In the genomic region with DNA sequence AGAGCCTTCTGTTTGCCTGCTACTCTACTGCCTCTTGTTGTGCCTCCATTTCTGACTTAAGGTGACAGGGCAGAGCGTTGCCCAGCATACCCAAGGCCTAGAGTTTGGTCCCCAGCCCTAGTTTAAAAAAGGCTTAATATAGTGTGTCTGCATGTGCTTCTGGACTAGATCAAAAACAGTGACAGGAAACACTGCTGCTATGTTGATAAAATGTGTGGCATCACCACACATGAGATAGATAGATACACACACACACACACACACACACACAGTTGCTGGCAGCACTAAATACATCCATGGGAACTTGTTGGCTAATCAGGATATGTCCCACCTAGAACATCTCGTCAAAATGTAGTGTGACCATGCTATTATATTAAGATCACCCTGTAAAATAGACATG, we compare ENCODE assay signal across 28 mouse cellular contexts. TPM values are rescaled to one million over a fixed set of nuclear protein-coding genes. Genes with fewer than 3 reads are reported as not detected.
DNase-seq lines count a peak whose midpoint lies in the region; ATAC-seq lines count a peak whose summit lies in the region.
"Had no signal": no experiment of that assay in that cellular context is flagged by ENCODE, and none has a peak within 500 bp of the region (broad histone marks: within the 10 kb centered on the region; RNA-seq: fewer than 3 reads in every experiment).

No protein-coding gene starts in this region.

- H3K4me2 ChIP-seq in liver, embryonic 15.5 days = no peak overlapping the region
- no peak overlapping the region for H3K4me2 ChIP-seq in liver, embryonic 12.5 days
- H3K4me2 ChIP-seq: embryonic facial prominence, embryonic 12.5 days; embryonic facial prominence, embryonic 15.5 days; heart, embryonic 12.5 days; heart, embryonic 15.5 days; hindbrain, embryonic 13.5 days; intestine, embryonic 15.5 days had no signal

- H3K4me3 ChIP-seq in liver, embryonic 15.5 days (replicated peaks) = no peak overlapping the region
- no peak overlapping the region for H3K4me3 ChIP-seq in liver, embryonic 12.5 days
- H3K4me3 ChIP-seq in macrophage (ENCODE audit: inconsistent target) = no peak overlapping the region
- no peak overlapping the region for H3K4me3 ChIP-seq in embryonic facial prominence, embryonic 10.5 days
- H3K4me3 ChIP-seq: embryonic facial prominence, embryonic 12.5 days; embryonic facial prominence, embryonic 15.5 days; heart, embryonic 12.5 days; heart, embryonic 15.5 days; hindbrain, embryonic 10.5 days; hindbrain, embryonic 13.5 days; intestine, embryonic 15.5 days had no signal

- H3K27me3 ChIP-seq in liver, embryonic 15.5 days = no peaks in the 10 kb centered on the region
- no peaks in the 10 kb centered on the region for H3K27me3 ChIP-seq in liver, embryonic 12.5 days (replicated peaks)
- H3K27me3 ChIP-seq in embryonic facial prominence, embryonic 10.5 days (replicated peaks; ENCODE audit: low read depth, poor library complexity, severe bottlenecking) = no peaks in the 10 kb centered on the region
- H3K27me3 ChIP-seq: CH12.LX; embryonic facial prominence, embryonic 12.5 days; embryonic facial prominence, embryonic 15.5 days; heart, embryonic 12.5 days; heart, embryonic 15.5 days; hindbrain, embryonic 13.5 days; intestine, embryonic 15.5 days had no signal

- DNase-seq in MEL-GATA-1-ER (ENCODE audit: extremely low read depth, low read depth) = peak; percentile 65
- DNase-seq in embryonic facial prominence, embryonic 10.5 days (ENCODE audit: low spot score) = no peak
- no peak for DNase-seq in adrenal gland, postnatal 10 days
- DNase-seq: adrenal gland, adult 8-10 months; adrenal gland, postnatal 36 days; cerebellum, adult 11-12 months; cerebellum, adult 8-10 months; cerebellum, postnatal 10 days; cerebellum, postnatal 36 days; forebrain, postnatal 0 days; gastrocnemius, postnatal 25 days; heart, adult 18-20 months; heart, postnatal 10 days; heart, postnatal 36 days had no signal

- peaks cover 52% of the 10 kb centered on the region for H3K79me2 ChIP-seq in macrophage (ENCODE audit: inconsistent target)

- H3K4me1 ChIP-seq in liver, embryonic 15.5 days (replicated peaks) = peaks cover 42% of the 10 kb centered on the region
- peaks cover 46% of the 10 kb centered on the region for H3K4me1 ChIP-seq in liver, embryonic 12.5 days
- H3K4me1 ChIP-seq in embryonic facial prominence, embryonic 10.5 days = peaks cover 12% of the 10 kb centered on the region

- peak overlapping the region; percentile 24; the same call in 1 of the 2 replicates for H3K27ac ChIP-seq in liver, embryonic 15.5 days (replicated peaks)
- H3K27ac ChIP-seq in liver, embryonic 12.5 days = no peak overlapping the region
- peak overlapping the region; percentile 69 for H3K27ac ChIP-seq in macrophage
- no peak overlapping the region for H3K27ac ChIP-seq in embryonic facial prominence, embryonic 10.5 days (replicated peaks)
- H3K27ac ChIP-seq: embryonic facial prominence, embryonic 12.5 days; embryonic facial prominence, embryonic 15.5 days; heart, embryonic 15.5 days; hindbrain, embryonic 10.5 days; hindbrain, embryonic 13.5 days; intestine, embryonic 15.5 days had no signal

- H3K9me3 ChIP-seq in liver, embryonic 15.5 days (replicated peaks) = no peaks in the 10 kb centered on the region
- H3K9me3 ChIP-seq in liver, embryonic 12.5 days (replicated peaks) = no peaks in the 10 kb centered on the region
- H3K9me3 ChIP-seq in embryonic facial prominence, embryonic 10.5 days = no peaks in the 10 kb centered on the region
- H3K9me3 ChIP-seq: embryonic facial prominence, embryonic 12.5 days; embryonic facial prominence, embryonic 15.5 days; G1E; heart, embryonic 12.5 days; heart, embryonic 15.5 days; hindbrain, embryonic 10.5 days; hindbrain, embryonic 13.5 days; intestine, embryonic 15.5 days had no signal

- peaks cover 65% of the 10 kb centered on the region for H3K36me3 ChIP-seq in liver, embryonic 15.5 days (replicated peaks)
- peaks cover 80% of the 10 kb centered on the region for H3K36me3 ChIP-seq in liver, embryonic 12.5 days
- peaks cover 21% of the 10 kb centered on the region; the same call in 1 of the 2 replicates for H3K36me3 ChIP-seq in macrophage (ENCODE audit: inconsistent target)
- peaks cover 78% of the 10 kb centered on the region for H3K36me3 ChIP-seq in embryonic facial prominence, embryonic 10.5 days (replicated peaks)

- 53% methylated on average over 2 of the region's 2 CpGs for WGBS in liver, embryonic 15.5 days (ENCODE audit: insufficient replicate concordance)
- 72% methylated on average over 2 of the region's 2 CpGs for WGBS in liver, embryonic 12.5 days (ENCODE audit: insufficient replicate concordance)
- WGBS in macrophage (ENCODE audit: missing documents) = 83% methylated on average over 2 of the region's 2 CpGs
- WGBS in embryonic facial prominence, embryonic 10.5 days = 93% methylated on average over 2 of the region's 2 CpGs

- ATAC-seq in liver, embryonic 15.5 days (ENCODE audit: insufficient read depth) = no peak
- no peak for ATAC-seq in liver, embryonic 12.5 days
- ATAC-seq: forebrain, embryonic 14.5 days; forebrain, postnatal 0 days; hindbrain, embryonic 16.5 days; intestine, embryonic 15.5 days had no signal

- H3K9ac ChIP-seq in liver, embryonic 15.5 days = no peak overlapping the region
- no peak overlapping the region for H3K9ac ChIP-seq in liver, embryonic 12.5 days
- H3K9ac ChIP-seq: embryonic facial prominence, embryonic 12.5 days; embryonic facial prominence, embryonic 15.5 days; forebrain, postnatal 0 days; heart, embryonic 12.5 days; heart, embryonic 15.5 days; hindbrain, embryonic 13.5 days; intestine, embryonic 15.5 days had no signal

RNA-seq across cellular contexts. Expression of a gene that starts 5.9 kb away (rescaled TPM):
- 4.6 and 5.0 TPM in 2 replicates for polyA plus RNA-seq in liver, embryonic 15.5 days (2015; fragmentation: Nextera tagmentation; extraction: Ambion mirVana)
- 7.1 and 7.2 TPM in 2 replicates for polyA plus RNA-seq in liver, embryonic 12.5 days (2016; fragmentation: Nextera tagmentation; extraction: Ambion mirVana)
- total RNA-seq in macrophage (2018; cell fraction: chromatin; rRNA removed) = 100 to 1,000 TPM in 9 of 26 experiments, 10 to 100 TPM in 17; 65.4 to 185 (median 91.0) TPM
- 10 to 100 TPM; 19.3 to 40.1 (median 24.8) TPM for total RNA-seq in macrophage (2018; cell fraction: cytosol; rRNA removed)
- total RNA-seq in macrophage (2018; cell fraction: nucleus; rRNA removed) = 100 to 1,000 TPM in 3 of 26 experiments, 10 to 100 TPM in 23; 53.0 to 142 (median 67.5) TPM
- 6.5 to 8.3 TPM (median 7.6 TPM) in 3 replicates for polyA plus RNA-seq in macrophage (2018)
- polyA plus RNA-seq in embryonic facial prominence, embryonic 10.5 days (2016; fragmentation: Nextera tagmentation; extraction: Ambion mirVana) = 9.7 and 10.4 TPM in 2 replicates
- total RNA-seq in adrenal gland, postnatal 10 days (2021) = 10 to 100 TPM; 24.3 to 32.6 TPM

RNA-seq across cellular contexts. Expression of a gene that starts 56.2 kb away (rescaled TPM):
- polyA plus RNA-seq in liver, embryonic 15.5 days (2015; fragmentation: Nextera tagmentation; extraction: Ambion mirVana) = 246 and 251 TPM in 2 replicates
- polyA plus RNA-seq in liver, embryonic 12.5 days (2016; fragmentation: Nextera tagmentation; extraction: Ambion mirVana) = 388 and 395 TPM in 2 replicates
- 100 to 1,000 TPM in 1 of 26 experiments, 10 to 100 TPM in 25; 37.5 to 175 (median 62.4) TPM for total RNA-seq in macrophage (2018; cell fraction: chromatin; rRNA removed)
- 100 to 1,000 TPM; 216 to 632 (median 346) TPM for total RNA-seq in macrophage (2018; cell fraction: cytosol; rRNA removed)
- total RNA-seq in macrophage (2018; cell fraction: nucleus; rRNA removed) = 100 to 1,000 TPM in 25 of 26 experiments, 10 to 100 TPM in 1; 89.1 to 218 (median 124) TPM
- polyA plus RNA-seq in macrophage (2018) = 300 to 616 TPM (median 554 TPM) in 3 replicates
- polyA plus RNA-seq in embryonic facial prominence, embryonic 10.5 days (2016; fragmentation: Nextera tagmentation; extraction: Ambion mirVana) = 653 and 654 TPM in 2 replicates
- total RNA-seq in adrenal gland, postnatal 10 days (2021) = 100 to 1,000 TPM; 698 to 749 TPM

RNA-seq across cellular contexts. Expression of a gene that starts 56.3 kb away (rescaled TPM):
- 94.0 and 100 TPM in 2 replicates for polyA plus RNA-seq in liver, embryonic 15.5 days (2015; fragmentation: Nextera tagmentation; extraction: Ambion mirVana)
- 133 and 137 TPM in 2 replicates for polyA plus RNA-seq in liver, embryonic 12.5 days (2016; fragmentation: Nextera tagmentation; extraction: Ambion mirVana)
- 100 to 1,000 TPM in 13 of 26 experiments, 10 to 100 TPM in 13; 40.6 to 152 (median 101) TPM for total RNA-seq in macrophage (2018; cell fraction: chromatin; rRNA removed)
- total RNA-seq in macrophage (2018; cell fraction: cytosol; rRNA removed) = 10 to 100 TPM; 41.0 to 71.6 (median 55.6) TPM
- 100 to 1,000 TPM in 6 of 26 experiments, 10 to 100 TPM in 20; 44.5 to 125 (median 70.9) TPM for total RNA-seq in macrophage (2018; cell fraction: nucleus; rRNA removed)
- polyA plus RNA-seq in macrophage (2018) = 58.7 to 68.9 TPM (median 67.2 TPM) in 3 replicates
- 142 and 149 TPM in 2 replicates for polyA plus RNA-seq in embryonic facial prominence, embryonic 10.5 days (2016; fragmentation: Nextera tagmentation; extraction: Ambion mirVana)
- total RNA-seq in adrenal gland, postnatal 10 days (2021) = 100 to 1,000 TPM; 379 to 450 TPM

Comparison
In these comparisons a context has a peak if more than half of its experiments do, and no peak if none do; other contexts are left out.
1. H3K27ac ChIP-seq: peak in liver, embryonic 15.5 days (single experiment) and macrophage (single experiment); none in liver, embryonic 12.5 days (single experiment) and embryonic facial prominence, embryonic 10.5 days (single experiment).